Mouse (Mus musculus) heart, embryonic 12.5 days (tissue): ENCODE data around the gene Krt87. TPM values are rescaled to one million over a fixed set of nuclear protein-coding genes. Genes with fewer than 3 reads are reported as not detected.
A peak's percentile ranks its signal among the peaks of the same experiment; 100 is the strongest.

Experiments
- ATAC-seq: fragments of 200-750 bp; cut with Nextera tagmentation; 2 replicates; pipeline ENCODE4 v1.8.0; 2017; ENCODE audit warnings: moderate TSS enrichment, moderate library complexity; ENCODE audit not compliant: insufficient number of reproducible peaks, low FRiP score
- H3K27ac ChIP-seq: fragments of 300-500 bp; sonication (generic); 2 replicates; pipeline ENCODE4 v1.5.1; 2016; ENCODE audit warnings: mild to moderate bottlenecking, moderate library complexity; ENCODE audit not compliant: poor library complexity, severe bottlenecking
- H3K27me3 ChIP-seq: fragments of 300-500 bp; sonication (generic); replicated peaks from 2 replicates; pipeline ENCODE4 v1.6.1; 2016; ENCODE audit warnings: mild to moderate bottlenecking, moderate library complexity
- H3K36me3 ChIP-seq: fragments of 300-500 bp; sonication (generic); 2 replicates; pipeline ENCODE4 v1.6.1; 2016; ENCODE audit warnings: mild to moderate bottlenecking, moderate library complexity
- H3K4me1 ChIP-seq: fragments of 300-500 bp; sonication (generic); replicated peaks from 2 replicates; pipeline ENCODE4 v1.6.1; 2016; ENCODE audit warnings: mild to moderate bottlenecking
- H3K4me2 ChIP-seq: fragments of 300-500 bp; sonication (generic); 2 replicates; pipeline ENCODE4 v1.6.1; 2016; ENCODE audit warnings: mild to moderate bottlenecking, moderate library complexity
- H3K4me3 ChIP-seq: fragments of 300-500 bp; sonication (generic); 2 replicates; pipeline ENCODE4 v1.5.1; 2016; ENCODE audit warnings: mild to moderate bottlenecking
- H3K9ac ChIP-seq: fragments of 300-500 bp; sonication (generic); 2 replicates; pipeline ENCODE4 v1.6.1; 2016; ENCODE audit warnings: mild to moderate bottlenecking, moderate library complexity
- H3K9me3 ChIP-seq: fragments of 300-500 bp; sonication (generic); replicated peaks from 2 replicates; pipeline ENCODE4 v1.6.1; 2016; ENCODE audit warnings: mild to moderate bottlenecking, moderate library complexity
- WGBS: fragments of 180-500 bp; shearing (Covaris S2); methylation state at CpG from one replicate; pipeline ENCODE4 v1.1.7; 2016; 5-methylcytosine and 5-hydroxymethylcytosine counted together
- polyA plus RNA-seq: library from polyadenylated mRNA; unstranded; fragments of >200 nt; fragmentation: Nextera tagmentation; extraction: Ambion mirVana; gene quantifications from 2 replicates; pipeline ENCODE4 v1.2.1, GENCODE M21; 2016

Krt87 gene
- not detected in 2 replicates for polyA plus RNA-seq

GRCm38 (mm10) chr15:101438555-101438954 lies at the start of gene Krt87:
TSS of gene Krt87 (minus strand) at chr15:101438804.
- Histone ChIP-seq H3K27ac (no peak within 1 kb of the TSS), H3K4me1 (peaks cover 5% of the 10 kb centered on the region; the same call in 1 of the 2 replicates), H3K27me3 (peaks cover 57% of the 10 kb centered on the region), H3K9ac (no peak within 1 kb of the TSS), H3K9me3 (no peaks in the 10 kb centered on the region), H3K4me2 (peak within 1 kb of the TSS; percentile 51), H3K4me3 (peak within 1 kb of the TSS; percentile 20), H3K36me3 (no peaks in the 10 kb centered on the region)
- WGBS: 2% methylated on average over 34 of the region's 34 CpGs
- ATAC-seq: no peak

- H3K4me2 ChIP-seq: no peak overlapping the region
- no peak for ATAC-seq
- no peak overlapping the region for H3K27ac ChIP-seq
- 75% methylated on average over 11 of the region's 11 CpGs for WGBS
- H3K9ac ChIP-seq: no peak overlapping the region
- peaks cover 5% of the 10 kb centered on the region for H3K27me3 ChIP-seq
- H3K4me3 ChIP-seq: no peak overlapping the region
- no peaks in the 10 kb centered on the region for H3K36me3 ChIP-seq
- no peaks in the 10 kb centered on the region for H3K9me3 ChIP-seq
- H3K4me1 ChIP-seq: peaks cover 7% of the 10 kb centered on the region; the same call in 1 of the 2 replicates
These were observed 47.5 kb upstream of the Krt87 start for GRCm38 (mm10) chr15:101485911-101486635.

GRCm38 (mm10) chr15:101484939-101485338 lies 46.3 kb upstream of the Krt87 start:
- 79% methylated on average over 1 of the region's 1 CpGs for WGBS
- Histone ChIP-seq H3K27ac (no peak overlapping the region), H3K4me1 (peaks cover 7% of the 10 kb centered on the region; the same call in 1 of the 2 replicates), H3K36me3 (no peaks in the 10 kb centered on the region), H3K4me2 (no peak overlapping the region), H3K4me3 (no peak overlapping the region), H3K9ac (no peak overlapping the region), H3K9me3 (no peaks in the 10 kb centered on the region), H3K27me3 (peaks cover 16% of the 10 kb centered on the region)
- ATAC-seq: no peak

GRCm38 (mm10) chr15:101483646-101484045 lies 45.0 kb upstream of the Krt87 start:
- H3K4me2 ChIP-seq: no peak overlapping the region
- 86% methylated on average over 1 of the region's 1 CpGs for WGBS
- no peak overlapping the region for H3K27ac ChIP-seq
- H3K9ac ChIP-seq: no peak overlapping the region
- peaks cover 18% of the 10 kb centered on the region for H3K4me1 ChIP-seq
- H3K36me3 ChIP-seq: no peaks in the 10 kb centered on the region
- no peak for ATAC-seq
- H3K4me3 ChIP-seq: no peak overlapping the region
- H3K9me3 ChIP-seq: no peaks in the 10 kb centered on the region
- peaks cover 29% of the 10 kb centered on the region for H3K27me3 ChIP-seq

- 38% methylated on average over 4 of the region's 4 CpGs for WGBS
- Histone ChIP-seq H3K4me2 (no peak overlapping the region), H3K9ac (no peak overlapping the region), H3K4me1 (peaks cover 18% of the 10 kb centered on the region), H3K27me3 (peaks cover 45% of the 10 kb centered on the region), H3K4me3 (no peak overlapping the region), H3K27ac (no peak overlapping the region), H3K9me3 (no peaks in the 10 kb centered on the region), H3K36me3 (no peaks in the 10 kb centered on the region)
- ATAC-seq: no peak
These were observed 43.5 kb upstream of the Krt87 start for GRCm38 (mm10) chr15:101482056-101482455.

GRCm38 (mm10) chr15:101479666-101480060 lies 41.1 kb upstream of the Krt87 start:
- H3K4me2 ChIP-seq: peak overlapping the region; percentile 72
- H3K4me1 ChIP-seq: peaks cover 11% of the 10 kb centered on the region
- H3K4me3 ChIP-seq: peak overlapping the region; percentile 34
- no peak overlapping the region for H3K9ac ChIP-seq
- no peak overlapping the region for H3K27ac ChIP-seq
- no peaks in the 10 kb centered on the region for H3K9me3 ChIP-seq
- 35% methylated on average over 11 of the region's 11 CpGs for WGBS
- no peak for ATAC-seq
- H3K36me3 ChIP-seq: no peaks in the 10 kb centered on the region
- H3K27me3 ChIP-seq: peaks cover 52% of the 10 kb centered on the region

- Histone ChIP-seq H3K27ac (no peak overlapping the region), H3K4me1 (peaks cover 11% of the 10 kb centered on the region), H3K27me3 (peaks cover 52% of the 10 kb centered on the region), H3K4me2 (peak overlapping the region; percentile 72), H3K9me3 (no peaks in the 10 kb centered on the region), H3K9ac (no peak overlapping the region), H3K4me3 (peak overlapping the region; percentile 34), H3K36me3 (no peaks in the 10 kb centered on the region)
- ATAC-seq: no peak
- WGBS: 13% methylated on average over 31 of the region's 31 CpGs
These were observed 40.5 kb upstream of the Krt87 start for GRCm38 (mm10) chr15:101479007-101479665.

- no peak for ATAC-seq
- WGBS: 21% methylated on average over 10 of the region's 10 CpGs
- H3K27me3 ChIP-seq: peaks cover 17% of the 10 kb centered on the region
- no peak within 1 kb of the TSS for H3K4me3 ChIP-seq
- no peak within 1 kb of the TSS for H3K27ac ChIP-seq
- H3K4me2 ChIP-seq: no peak within 1 kb of the TSS
- H3K36me3 ChIP-seq: no peaks in the 10 kb centered on the region
- H3K9ac ChIP-seq: no peak within 1 kb of the TSS
- no peaks in the 10 kb centered on the region for H3K9me3 ChIP-seq
- no peaks in the 10 kb centered on the region for H3K4me1 ChIP-seq
These were observed 34.4 kb upstream of the Krt87 start, which contains the start of gene Krt86 for GRCm38 (mm10) chr15:101472952-101473528. TSS of gene Krt86 (plus strand) at chr15:101473478.

- peaks cover 17% of the 10 kb centered on the region for H3K27me3 ChIP-seq
- H3K4me3 ChIP-seq: no peak overlapping the region
- ATAC-seq: no peak
- no peaks in the 10 kb centered on the region for H3K9me3 ChIP-seq
- H3K4me1 ChIP-seq: no peaks in the 10 kb centered on the region
- no peaks in the 10 kb centered on the region for H3K36me3 ChIP-seq
- H3K27ac ChIP-seq: no peak overlapping the region
- H3K9ac ChIP-seq: no peak overlapping the region
- 76% methylated on average over 4 of the region's 4 CpGs for WGBS
- no peak overlapping the region for H3K4me2 ChIP-seq
These were observed 30.5 kb upstream of the Krt87 start for GRCm38 (mm10) chr15:101469093-101469492.

GRCm38 (mm10) chr15:101463651-101464050 lies 25.0 kb upstream of the Krt87 start, which contains the start of gene Krt81:
TSS of gene Krt81 (minus strand) at chr15:101463751.
- Histone ChIP-seq H3K9ac (no peak within 1 kb of the TSS), H3K4me1 (no peaks in the 10 kb centered on the region), H3K27ac (no peak within 1 kb of the TSS), H3K4me2 (no peak within 1 kb of the TSS), H3K36me3 (no peaks in the 10 kb centered on the region), H3K27me3 (peaks cover 37% of the 10 kb centered on the region), H3K9me3 (no peaks in the 10 kb centered on the region), H3K4me3 (no peak within 1 kb of the TSS)
- WGBS: 72% methylated on average over 13 of the region's 13 CpGs
- ATAC-seq: no peak

GRCm38 (mm10) chr15:101459283-101459682 lies 20.7 kb upstream of the Krt87 start:
- WGBS: 79% methylated on average over 14 of the region's 14 CpGs
- no peak overlapping the region for H3K9ac ChIP-seq
- H3K27ac ChIP-seq: no peak overlapping the region
- no peaks in the 10 kb centered on the region for H3K4me1 ChIP-seq
- ATAC-seq: no peak
- no peak overlapping the region for H3K4me2 ChIP-seq
- peaks cover 3% of the 10 kb centered on the region; the same call in 1 of the 2 replicates for H3K9me3 ChIP-seq
- H3K36me3 ChIP-seq: no peaks in the 10 kb centered on the region
- no peak overlapping the region for H3K4me3 ChIP-seq
- H3K27me3 ChIP-seq: peaks cover 20% of the 10 kb centered on the region
